Mouse (Mus musculus) C2C12 (cell line): ENCODE results near the gene Zdhhc18.

Experiments
- CEBPB ChIP-seq: IDR thresholded peaks from one replicate; pipeline ENCODE4 v1.6.1; 2011; ENCODE audit warnings: low read depth, mild to moderate bottlenecking, control low read depth, moderate library complexity
- CTCF ChIP-seq: IDR thresholded peaks from one replicate; pipeline ENCODE4 v1.5.1; 2011; ENCODE audit not compliant: control insufficient read depth, insufficient read depth, insufficient read length
- MYOD1 ChIP-seq: IDR thresholded peaks from one replicate; pipeline ENCODE4 v1.6.1; 2011; ENCODE audit warnings: low read depth; ENCODE audit not compliant: control insufficient read depth, insufficient read length

DNA sequence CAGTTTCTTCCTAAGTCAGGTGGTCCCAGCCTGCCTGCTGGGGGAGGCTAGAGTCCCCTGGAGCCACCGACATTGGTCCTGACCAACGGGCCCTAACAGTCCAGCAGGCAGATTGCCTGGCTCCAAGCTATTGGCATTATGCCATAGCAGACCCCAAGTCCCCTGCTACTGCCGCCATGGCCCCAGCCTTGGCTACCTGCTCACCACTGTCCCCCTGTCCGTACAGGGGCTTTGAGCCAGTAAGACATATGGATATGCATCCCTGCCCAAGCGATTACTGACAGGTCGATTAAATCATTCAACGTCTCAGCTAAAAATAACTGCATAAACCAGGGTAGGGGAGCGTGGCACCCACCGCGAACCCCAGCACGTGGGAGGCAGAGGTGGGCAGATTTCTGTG is 32.0 kb downstream of the Zdhhc18 start:
- TF ChIP-seq CEBPB (no peak), CTCF (no peak), MYOD1 (no peak)
